In genomic region chr2:30205255-30205628, GRCm38 (mm10) we compare ENCODE assay signal across 8 mouse cellular contexts. TPM values are rescaled to one million over a fixed set of nuclear protein-coding genes. Genes with fewer than 3 reads are reported as not detected.
DNase-seq lines count a peak whose midpoint lies in the region; ATAC-seq and TF ChIP-seq lines count a peak whose summit lies in the region.

No protein-coding gene starts in this region.

- H3K9me3 ChIP-seq in heart, embryonic 13.5 days: no peaks in the 10 kb centered on the region
- no peaks in the 10 kb centered on the region for H3K9me3 ChIP-seq in ES-E14 (ENCODE audit: control insufficient read depth, insufficient read depth, low read depth, low read length)
- H3K9me3 ChIP-seq in erythroblast, embryonic 14.5 days (ENCODE audit: control insufficient read depth, low read length): no peaks in the 10 kb centered on the region

- peaks cover 24% of the 10 kb centered on the region for H3K4me1 ChIP-seq in heart, embryonic 13.5 days
- H3K4me1 ChIP-seq in ES-E14 (ENCODE audit: control insufficient read depth in 2 of 2, insufficient read depth in 2 of 2, low read length in 2 of 2, poor library complexity in 1 of 2): peaks cover 2 to 6% of the 10 kb centered on the region in 2 experiments; a peak in 2 of 4 replicates
- H3K4me1 ChIP-seq in erythroblast, embryonic 14.5 days (ENCODE audit: control insufficient read depth): peaks cover 36% of the 10 kb centered on the region

- H3K27ac ChIP-seq in heart, embryonic 13.5 days (replicated peaks): peak overlapping the region; percentile 82
- H3K27ac ChIP-seq in ES-E14 (ENCODE audit: insufficient read depth, low read depth, low read length, poor library complexity, severe bottlenecking): no peak overlapping the region

- in situ Hi-C loops in ES-E14 (cut with MboI; ENCODE audit: low sequenced_read_pairs in 2 of 2, unreplicated experiment in 2 of 2): no loop called here

- ATAC-seq in heart, embryonic 13.5 days (ENCODE audit: extremely low read depth, insufficient number of reproducible peaks, low FRiP score, low TSS enrichment): 0 out of 2 replicates have a peak, but pooled peaks have one; percentile 12
- peak; percentile 13 for ATAC-seq in megakaryocyte, adult 5-6 weeks (ENCODE audit: poor library complexity, severe bottlenecking)

- no peaks in the 10 kb centered on the region for H3K27me3 ChIP-seq in heart, embryonic 13.5 days (replicated peaks)
- no peaks in the 10 kb centered on the region for H3K27me3 ChIP-seq in erythroblast, embryonic 14.5 days (ENCODE audit: control insufficient read depth)

- no peaks in the 10 kb centered on the region for H3K36me3 ChIP-seq in heart, embryonic 13.5 days
- no peaks in the 10 kb centered on the region for H3K36me3 ChIP-seq in ES-E14 (ENCODE audit: control insufficient read depth, insufficient read depth, low read length, poor library complexity, severe bottlenecking)
- no peaks in the 10 kb centered on the region for H3K36me3 ChIP-seq in erythroblast, embryonic 14.5 days (ENCODE audit: control insufficient read depth)

- H3K9ac ChIP-seq in heart, embryonic 13.5 days: peak overlapping the region; percentile 88
- peak overlapping the region; percentile 64 for H3K9ac ChIP-seq in ES-E14 (ENCODE audit: insufficient read depth, low read depth, low read length, poor library complexity, severe bottlenecking)

- intact Hi-C loops in heart, postnatal 25 days (cut with DNase I): loop anchor here (1.0 kb wide), 2 partner anchors 32 to 65 kb away; partner anchors contain the start of gene Lrrc8a

- peak overlapping the region; percentile 81 for H3K4me3 ChIP-seq in heart, embryonic 13.5 days
- H3K4me3 ChIP-seq in ES-E14 (ENCODE audit: insufficient read depth in 1 of 2, low read depth in 1 of 2, low read length in 2 of 2, poor library complexity in 1 of 2, severe bottlenecking in 1 of 2): peak overlapping the region; percentile 80 to 96
- H3K4me3 ChIP-seq in erythroblast, embryonic 14.5 days (replicated peaks): peak overlapping the region; percentile 81

- peak overlapping the region; percentile 94 for H3K4me2 ChIP-seq in heart, embryonic 13.5 days

- WGBS in heart, embryonic 13.5 days: 2% methylated on average over 13 of the region's 13 CpGs

- no peak for DNase-seq in heart, postnatal 25 days (ENCODE audit: low spot score)
- no peak for DNase-seq in ES-E14 (ENCODE audit: low read depth, low spot score)
- peak; percentile 59 for DNase-seq in kidney, postnatal 10 days
- no peak for DNase-seq in gastrocnemius, postnatal 25 days
- no peak for DNase-seq in thymus, postnatal 10 days (ENCODE audit: low spot score in 2 of 2)

TF ChIP-seq in ES-E14, 5 proteins besides CTCF, POLR2A, EP300 and RAD21:
- no peak for TF ChIP-seq ZNF384 (IDR thresholded peaks at IDR 0.05; ENCODE audit: low read depth, low read length)
- TF ChIP-seq MAFK (IDR thresholded peaks at IDR 0.05; ENCODE audit: insufficient read depth, low read depth, low read length): no peak
- TF ChIP-seq ZC3H11A (IDR thresholded peaks at IDR 0.05; ENCODE audit: borderline replicate concordance, low read depth, low read length): no peak
- TF ChIP-seq HCFC1 (IDR thresholded peaks at IDR 0.05; ENCODE audit: borderline replicate concordance, insufficient read depth, low read length): no peak
- no peak for TF ChIP-seq CHD2 (IDR thresholded peaks at IDR 0.05; ENCODE audit: low read depth, low read length)

RNA-seq across cellular contexts. Expression of gene Kyat1, which starts 0.4 kb away (rescaled TPM):
- 16.3 and 17.2 TPM in 2 replicates for polyA plus RNA-seq in heart, embryonic 13.5 days (2015; fragmentation: Nextera tagmentation; extraction: Ambion mirVana)
- 10 to 100 TPM; 43.1 to 44.0 TPM for total RNA-seq in heart, postnatal 25 days (2021)
- total RNA-seq in ES-E14 (2012; rRNA removed): 5.2 and 7.7 TPM in 2 replicates
- 0.34 and 0.45 TPM in 2 replicates for polyA plus RNA-seq in erythroblast, embryonic 14.5 days (2012)
- 1.5 and 2.3 TPM in 2 replicates for total RNA-seq in megakaryocyte, adult 5-6 weeks (2015)
- 3.3 and 5.0 TPM in 2 replicates for total RNA-seq in megakaryocyte, adult 5-6 weeks (2017)
- total RNA-seq in gastrocnemius, postnatal 25 days (2021): 10 to 100 TPM; 22.9 to 24.6 TPM

RNA-seq across cellular contexts. Expression of gene Spout1, which starts 27.0 kb away (rescaled TPM):
- 33.6 TPM in 2 replicates for polyA plus RNA-seq in heart, embryonic 13.5 days (2015; fragmentation: Nextera tagmentation; extraction: Ambion mirVana)
- 1 to 10 TPM; 4.5 to 6.1 TPM for total RNA-seq in heart, postnatal 25 days (2021)
- 46.5 and 66.9 TPM in 2 replicates for total RNA-seq in ES-E14 (2012; rRNA removed)
- polyA plus RNA-seq in erythroblast, embryonic 14.5 days (2012): 2.5 and 2.9 TPM in 2 replicates
- 5.4 and 5.5 TPM in 2 replicates for total RNA-seq in megakaryocyte, adult 5-6 weeks (2015)
- 8.5 and 11.7 TPM in 2 replicates for total RNA-seq in megakaryocyte, adult 5-6 weeks (2017)
- total RNA-seq in gastrocnemius, postnatal 25 days (2021): 1 to 10 TPM; 4.3 to 4.8 TPM

RNA-seq across cellular contexts. Expression of gene Lrrc8a, which starts 32.3 kb away (rescaled TPM):
- 39.6 and 41.9 TPM in 2 replicates for polyA plus RNA-seq in heart, embryonic 13.5 days (2015; fragmentation: Nextera tagmentation; extraction: Ambion mirVana)
- total RNA-seq in heart, postnatal 25 days (2021): 10 to 100 TPM; 58.2 to 66.7 TPM
- total RNA-seq in ES-E14 (2012; rRNA removed): 26.6 and 35.1 TPM in 2 replicates
- 0.56 TPM in 2 replicates for polyA plus RNA-seq in erythroblast, embryonic 14.5 days (2012)
- total RNA-seq in megakaryocyte, adult 5-6 weeks (2015): 17.9 and 18.4 TPM in 2 replicates
- 10.5 and 13.0 TPM in 2 replicates for total RNA-seq in megakaryocyte, adult 5-6 weeks (2017)
- total RNA-seq in gastrocnemius, postnatal 25 days (2021): 10 to 100 TPM; 16.2 to 17.1 TPM

RNA-seq across cellular contexts. Expression of gene Endog, which starts 33.9 kb away (rescaled TPM):
- polyA plus RNA-seq in heart, embryonic 13.5 days (2015; fragmentation: Nextera tagmentation; extraction: Ambion mirVana): 30.4 and 30.6 TPM in 2 replicates
- total RNA-seq in heart, postnatal 25 days (2021): 100 to 1,000 TPM in 1 of 2 experiments, 10 to 100 TPM in 1; 93.8 to 100 TPM
- 18.9 and 19.0 TPM in 2 replicates for total RNA-seq in ES-E14 (2012; rRNA removed)
- polyA plus RNA-seq in erythroblast, embryonic 14.5 days (2012): 0.45 and 0.55 TPM in 2 replicates
- total RNA-seq in megakaryocyte, adult 5-6 weeks (2015): 2.3 and 4.1 TPM in 2 replicates
- 2.9 and 4.0 TPM in 2 replicates for total RNA-seq in megakaryocyte, adult 5-6 weeks (2017)
- 10 to 100 TPM; 56.2 to 62.1 TPM for total RNA-seq in gastrocnemius, postnatal 25 days (2021)

RNA-seq across cellular contexts. Expression of gene Gm28035, which starts 35.1 kb away (rescaled TPM):
- 0.19 and 0.27 TPM in 2 replicates for polyA plus RNA-seq in heart, embryonic 13.5 days (2015; fragmentation: Nextera tagmentation; extraction: Ambion mirVana)
- 1 to 10 TPM; 3.7 to 4.4 TPM for total RNA-seq in heart, postnatal 25 days (2021)
- total RNA-seq in ES-E14 (2012; rRNA removed): 0.76 and 1.4 TPM in 2 replicates
- not detected in 2 replicates for polyA plus RNA-seq in erythroblast, embryonic 14.5 days (2012)
- total RNA-seq in megakaryocyte, adult 5-6 weeks (2015): 0.04 TPM in 1 of 2 replicates, not detected in the other
- not detected in 2 replicates for total RNA-seq in megakaryocyte, adult 5-6 weeks (2017)
- total RNA-seq in gastrocnemius, postnatal 25 days (2021): 1 to 10 TPM in 1 of 2 experiments, under 1 TPM in 1; 0.64 to 1.2 TPM
